Mouse (Mus musculus) cerebellum, postnatal 4 days (tissue): ENCODE data around the gene Tmem102.

Experiments used
- DNase-seq, 2 experiments: peaks; one replicate each; pipeline ENCODE4 v3.0.0; 2022; ENCODE audit warnings: low spot score in 2 of 2, mixed read lengths in 1 of 2

Gene Tmem102

GRCm38 (mm10) chr11:69789431-69789830 is 16.0 kb downstream of the Tmem102 start:
- DNase-seq, result no peak

- DNase-seq, result no peak
These were observed 18.1 kb downstream of the Tmem102 start for GRCm38 (mm10) chr11:69787306-69787705.

- DNase-seq, result no peak
These were observed 20.6 kb downstream of the Tmem102 start for GRCm38 (mm10) chr11:69784793-69785272.

GRCm38 (mm10) chr11:69781828-69782227 is 23.6 kb downstream of the Tmem102 start:
- no peak for DNase-seq

- DNase-seq, result no peak
These were observed 26.4 kb downstream of the Tmem102 start for GRCm38 (mm10) chr11:69778985-69779384.

GRCm38 (mm10) chr11:69778258-69778982 is 27.0 kb downstream of the Tmem102 start:
- DNase-seq, result no peak

- DNase-seq, result no peak
These were observed 27.7 kb downstream of the Tmem102 start for GRCm38 (mm10) chr11:69777504-69778257.

GRCm38 (mm10) chr11:69776488-69776887 is 28.9 kb downstream of the Tmem102 start:
- no peak for DNase-seq

- DNase-seq, result no peak
These were observed 29.7 kb downstream of the Tmem102 start for GRCm38 (mm10) chr11:69775716-69776115.

- DNase-seq, result no peak
These were observed 30.5 kb downstream of the Tmem102 start for GRCm38 (mm10) chr11:69774961-69775360.

- no peak for DNase-seq
These were observed 37.9 kb downstream of the Tmem102 start for GRCm38 (mm10) chr11:69767625-69767909.

- no peak for DNase-seq
These were observed 38.4 kb downstream of the Tmem102 start for GRCm38 (mm10) chr11:69766872-69767624.

- peak in 1 of 2 experiments; percentile 64 for DNase-seq
These were observed 39.3 kb downstream of the Tmem102 start for GRCm38 (mm10) chr11:69766126-69766609.

GRCm38 (mm10) chr11:69765221-69766125 is 40.0 kb downstream of the Tmem102 start, which contains the start of gene Zbtb4:
TSS of gene Zbtb4 (plus strand) at chr11:69765912.
- DNase-seq, result no peak

- no peak for DNase-seq
These were observed 41.9 kb downstream of the Tmem102 start for GRCm38 (mm10) chr11:69763551-69763950.

GRCm38 (mm10) chr11:69761868-69762267 is 43.6 kb downstream of the Tmem102 start, which contains the start of gene Slc35g3:
TSS of gene Slc35g3 (minus strand) at chr11:69761968.
- DNase-seq, result no peak

GRCm38 (mm10) chr11:69760901-69761200 is 44.6 kb downstream of the Tmem102 start:
- DNase-seq, result no peak

- no peak for DNase-seq
These were observed 45.1 kb downstream of the Tmem102 start for GRCm38 (mm10) chr11:69760160-69760900.

- DNase-seq, result peak in 1 of 2 experiments; percentile 82
These were observed 46.3 kb downstream of the Tmem102 start for GRCm38 (mm10) chr11:69758971-69759721.
